Mouse (Mus musculus): ENCODE results near the gene Vwa8. TPM values are rescaled to one million over a fixed set of nuclear protein-coding genes. Genes with fewer than 3 reads are reported as not detected.

Gene Vwa8
- polyA plus RNA-seq, 1 experiment from 2014 or later, result 7.6 TPM

- Histone ChIP-seq H3K4me1 (replicated peaks) (peaks cover 8% of the 10 kb centered on the region; the same call in 1 of the 2 replicates), H3K9me3 (no peaks in the 10 kb centered on the region; the same call in 1 of the 2 replicates), H3K36me3 (peaks cover 4% of the 10 kb centered on the region; the same call in 1 of the 2 replicates), H3K4me3 (no peak overlapping the region), H3K27ac (no peak overlapping the region), H3K27me3 (ENCODE audit: insufficient read depth, poor library complexity, severe bottlenecking) (no peaks in the 10 kb centered on the region)
- DNase-seq (ENCODE audit: low spot score), result no peak
- 91% methylated on average over 9 of the region's 9 CpGs for WGBS
These were observed 312.9 kb downstream of the Vwa8 start for GRCm38 (mm10) chr14:79161741-79162140.

GRCm38 (mm10) chr14:79162678-79163077 is 313.8 kb downstream of the Vwa8 start:
- H3K27ac ChIP-seq, result no peak overlapping the region
- WGBS, result 59% methylated on average over 9 of the region's 9 CpGs
- DNase-seq (ENCODE audit: low spot score), result no peak

GRCm38 (mm10) chr14:79164334-79164733 is 315.5 kb downstream of the Vwa8 start:
- DNase-seq (ENCODE audit: low spot score), result no peak
- H3K27me3 ChIP-seq (ENCODE audit: insufficient read depth, poor library complexity, severe bottlenecking), result no peaks in the 10 kb centered on the region
- no peak overlapping the region for H3K4me3 ChIP-seq
- no peaks in the 10 kb centered on the region; the same call in 1 of the 2 replicates for H3K9me3 ChIP-seq
- H3K27ac ChIP-seq, result no peak overlapping the region
- H3K36me3 ChIP-seq, result peaks cover 4% of the 10 kb centered on the region; the same call in 1 of the 2 replicates
- H3K4me1 ChIP-seq (replicated peaks), result no peaks in the 10 kb centered on the region
- 87% methylated on average over 4 of the region's 4 CpGs for WGBS

More at GRCm38 (mm10) chr14:79162678-79163077, 313.8 kb downstream of the Vwa8 start:
- Histone ChIP-seq H3K9me3 (no peaks in the 10 kb centered on the region; the same call in 1 of the 2 replicates), H3K4me1 (replicated peaks) (0 out of 2 replicates have a peak, but pooled peaks cover 3% of the 10 kb centered on the region), H3K4me3 (no peak overlapping the region), H3K36me3 (peaks cover 4% of the 10 kb centered on the region; the same call in 1 of the 2 replicates), H3K27me3 (ENCODE audit: insufficient read depth, poor library complexity, severe bottlenecking) (no peaks in the 10 kb centered on the region)

GRCm38 (mm10) chr14:79164925-79165324 is 316.1 kb downstream of the Vwa8 start:
- peaks cover 4% of the 10 kb centered on the region; the same call in 1 of the 2 replicates for H3K36me3 ChIP-seq
- no peaks in the 10 kb centered on the region for H3K27me3 ChIP-seq (ENCODE audit: insufficient read depth, poor library complexity, severe bottlenecking)
- 89% methylated on average over 2 of the region's 2 CpGs for WGBS

GRCm38 (mm10) chr14:79174526-79174925 is 325.7 kb downstream of the Vwa8 start:
- Histone ChIP-seq H3K27me3 (ENCODE audit: insufficient read depth, poor library complexity, severe bottlenecking) (no peaks in the 10 kb centered on the region), H3K4me1 (replicated peaks) (peaks cover under 1% of the 10 kb centered on the region; the same call in 1 of the 2 replicates), H3K4me3 (no peak overlapping the region), H3K36me3 (peaks cover 15% of the 10 kb centered on the region), H3K9me3 (0 out of 2 replicates have a peak, but pooled peaks cover 6% of the 10 kb centered on the region), H3K27ac (no peak overlapping the region)
- DNase-seq (ENCODE audit: low spot score), result no peak
- WGBS, result 95% methylated on average over 4 of the region's 4 CpGs

More at GRCm38 (mm10) chr14:79164925-79165324, 316.1 kb downstream of the Vwa8 start:
- Histone ChIP-seq H3K9me3 (no peaks in the 10 kb centered on the region; the same call in 1 of the 2 replicates), H3K4me1 (replicated peaks) (no peaks in the 10 kb centered on the region), H3K27ac (no peak overlapping the region), H3K4me3 (no peak overlapping the region)
- DNase-seq (ENCODE audit: low spot score), result no peak

GRCm38 (mm10) chr14:79177754-79178153 is 328.9 kb downstream of the Vwa8 start:
- Histone ChIP-seq H3K4me1 (replicated peaks) (peaks cover 12% of the 10 kb centered on the region; the same call in 1 of the 2 replicates), H3K36me3 (peaks cover 15% of the 10 kb centered on the region), H3K27me3 (ENCODE audit: insufficient read depth, poor library complexity, severe bottlenecking) (no peaks in the 10 kb centered on the region), H3K27ac (no peak overlapping the region), H3K9me3 (0 out of 2 replicates have a peak, but pooled peaks cover 6% of the 10 kb centered on the region), H3K4me3 (no peak overlapping the region)
- no peak for DNase-seq (ENCODE audit: low spot score)
- WGBS, result 95% methylated on average over 7 of the region's 7 CpGs

- Histone ChIP-seq H3K9me3 (0 out of 2 replicates have a peak, but pooled peaks cover 6% of the 10 kb centered on the region), H3K36me3 (peaks cover 15% of the 10 kb centered on the region), H3K4me3 (no peak overlapping the region), H3K27me3 (ENCODE audit: insufficient read depth, poor library complexity, severe bottlenecking) (no peaks in the 10 kb centered on the region), H3K4me1 (replicated peaks) (peaks cover 12% of the 10 kb centered on the region; the same call in 1 of the 2 replicates), H3K27ac (no peak overlapping the region)
- no peak for DNase-seq (ENCODE audit: low spot score)
- 93% methylated on average over 9 of the region's 9 CpGs for WGBS
These were observed 329.4 kb downstream of the Vwa8 start for GRCm38 (mm10) chr14:79178247-79178646.

- Histone ChIP-seq H3K27ac (no peak overlapping the region), H3K4me1 (replicated peaks) (peaks cover 21% of the 10 kb centered on the region), H3K27me3 (ENCODE audit: insufficient read depth, poor library complexity, severe bottlenecking) (no peaks in the 10 kb centered on the region), H3K9me3 (0 out of 2 replicates have a peak, but pooled peaks cover 6% of the 10 kb centered on the region), H3K36me3 (peaks cover 6% of the 10 kb centered on the region; the same call in 1 of the 2 replicates), H3K4me3 (no peak overlapping the region)
- DNase-seq (ENCODE audit: low spot score), result no peak
- 77% methylated on average over 12 of the region's 12 CpGs for WGBS
These were observed 331.4 kb downstream of the Vwa8 start for GRCm38 (mm10) chr14:79180078-79180730.

- no peak overlapping the region for H3K4me3 ChIP-seq
- 87% methylated on average over 8 of the region's 8 CpGs for WGBS
- H3K9me3 ChIP-seq, result 0 out of 2 replicates have a peak, but pooled peaks cover 2% of the 10 kb centered on the region
- H3K4me1 ChIP-seq (replicated peaks), result peaks cover 29% of the 10 kb centered on the region
- 0 out of 2 replicates have a peak, but pooled peaks cover 7% of the 10 kb centered on the region for H3K36me3 ChIP-seq
- no peaks in the 10 kb centered on the region for H3K27me3 ChIP-seq (ENCODE audit: insufficient read depth, poor library complexity, severe bottlenecking)
- no peak for DNase-seq (ENCODE audit: low spot score)
- H3K27ac ChIP-seq, result no peak overlapping the region
These were observed 332.9 kb downstream of the Vwa8 start for GRCm38 (mm10) chr14:79181748-79182147.

- H3K36me3 ChIP-seq, result 0 out of 2 replicates have a peak, but pooled peaks cover 7% of the 10 kb centered on the region
- DNase-seq (ENCODE audit: low spot score), result no peak
- H3K27me3 ChIP-seq (ENCODE audit: insufficient read depth, poor library complexity, severe bottlenecking), result no peaks in the 10 kb centered on the region
- H3K4me1 ChIP-seq (replicated peaks), result peaks cover 29% of the 10 kb centered on the region
- WGBS, result 95% methylated on average over 15 of the region's 15 CpGs
- no peak overlapping the region for H3K4me3 ChIP-seq
- peak overlapping the region; percentile 50; the same call in 1 of the 2 replicates for H3K27ac ChIP-seq
- 0 out of 2 replicates have a peak, but pooled peaks cover 2% of the 10 kb centered on the region for H3K9me3 ChIP-seq
These were observed 333.9 kb downstream of the Vwa8 start for GRCm38 (mm10) chr14:79182801-79183200.

- Histone ChIP-seq H3K27me3 (ENCODE audit: insufficient read depth, poor library complexity, severe bottlenecking) (no peaks in the 10 kb centered on the region), H3K9me3 (0 out of 2 replicates have a peak, but pooled peaks cover 2% of the 10 kb centered on the region), H3K27ac (0 out of 2 replicates have a peak overlapping the region, but pooled peaks have one; percentile 8), H3K36me3 (0 out of 2 replicates have a peak, but pooled peaks cover 7% of the 10 kb centered on the region), H3K4me1 (replicated peaks) (peaks cover 29% of the 10 kb centered on the region), H3K4me3 (no peak overlapping the region)
- WGBS, result 91% methylated on average over 7 of the region's 7 CpGs
- DNase-seq (ENCODE audit: low spot score), result no peak
These were observed 334.4 kb downstream of the Vwa8 start for GRCm38 (mm10) chr14:79183261-79183660.

- H3K36me3 ChIP-seq, result 0 out of 2 replicates have a peak, but pooled peaks cover 7% of the 10 kb centered on the region
- H3K27ac ChIP-seq, result peak overlapping the region; percentile 66
- no peak for DNase-seq (ENCODE audit: low spot score)
- peaks cover 29% of the 10 kb centered on the region for H3K4me1 ChIP-seq (replicated peaks)
- 85% methylated on average over 10 of the region's 10 CpGs for WGBS
- no peak overlapping the region for H3K4me3 ChIP-seq
- no peaks in the 10 kb centered on the region for H3K27me3 ChIP-seq (ENCODE audit: insufficient read depth, poor library complexity, severe bottlenecking)
- 0 out of 2 replicates have a peak, but pooled peaks cover 2% of the 10 kb centered on the region for H3K9me3 ChIP-seq
These were observed 335.2 kb downstream of the Vwa8 start for GRCm38 (mm10) chr14:79184071-79184470.

All from hindbrain, embryonic 10.5 days (tissue).